Mouse (Mus musculus) adrenal gland, postnatal 0 days (tissue): Measurements from ENCODE around the gene S100a7a. TPM values are rescaled to one million over a fixed set of nuclear protein-coding genes. Genes with fewer than 3 reads are reported as not detected.

Experiments used
- polyA plus RNA-seq: library from polyadenylated mRNA; unstranded; fragments of >200 nt; fragmentation: Nextera tagmentation; extraction: Ambion mirVana; gene quantifications from 2 replicates; pipeline ENCODE4 v1.2.1, GENCODE M21; 2015

Gene S100a7a
- 0.10 and 0.22 TPM in 2 replicates for polyA plus RNA-seq

GRCm38 (mm10) chr3:90653717-90654116, at the start of gene S100a7a:
Gene S100a7a, plus strand, starts transcription at chr3:90654017.

GRCm38 (mm10) chr3:90608223-90608622, 45.6 kb upstream of the S100a7a start, which contains the start of gene S100a5:
Gene S100a5, plus strand, starts transcription at chr3:90608523.

DNA sequence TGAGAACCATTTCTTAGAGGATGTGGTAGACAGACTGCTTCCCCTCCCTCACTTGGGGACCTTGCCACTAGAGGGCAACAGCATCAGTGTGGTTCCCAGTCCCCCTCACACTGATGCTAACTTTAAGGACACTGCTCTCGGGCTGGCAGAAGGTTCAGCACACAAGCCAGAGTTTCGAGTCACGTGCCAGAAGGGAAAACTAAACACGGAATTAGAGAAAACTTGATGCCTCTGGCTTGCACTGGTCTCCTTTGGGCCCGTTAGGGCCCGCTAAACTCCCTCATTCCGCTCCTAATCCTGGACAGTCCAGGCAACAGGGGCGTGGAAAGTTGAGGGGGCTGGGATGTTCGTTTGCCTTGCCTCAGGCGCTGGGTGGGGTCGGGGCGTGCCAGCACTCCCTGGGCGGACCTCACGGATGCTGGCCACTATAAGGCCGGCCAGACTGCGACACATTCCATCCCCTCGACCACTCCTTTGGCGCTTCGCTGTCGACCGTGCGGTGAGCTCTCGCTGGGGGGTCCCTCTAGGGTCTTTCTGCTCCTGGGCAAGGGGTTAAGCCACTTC, 41.0 kb upstream of the S100a7a start, which contains the start of gene S100a6:
S100a6 (plus strand) TSS at position 155 of the 564 bp plus-strand sequence.

GRCm38 (mm10) chr3:90668846-90669245, 15.0 kb downstream of the S100a7a start, which contains the start of gene S100a8:
Gene S100a8, plus strand, starts transcription at chr3:90668978.

DNA sequence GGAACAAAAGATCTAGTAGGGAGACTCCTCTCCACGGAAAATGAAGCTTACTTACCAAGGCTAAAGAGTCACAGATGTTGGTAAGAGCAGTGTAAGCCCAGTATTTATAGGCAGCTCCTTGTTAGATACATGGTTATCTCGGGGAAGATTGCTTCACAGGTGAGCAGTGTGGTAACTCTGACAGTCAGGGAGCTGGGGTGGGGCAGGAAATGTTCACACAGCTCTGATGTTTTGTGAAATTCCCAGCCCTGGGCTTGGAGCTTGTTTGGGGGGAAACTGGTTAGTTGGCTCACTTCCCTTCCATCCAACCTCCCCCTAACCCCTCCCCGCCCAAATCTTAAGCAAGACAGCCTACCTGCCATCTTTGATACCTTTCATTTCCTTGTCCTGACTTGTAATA, 41.8 kb downstream of the S100a7a start, which contains the start of gene S100a9:
S100a9 (minus strand) TSS at position 109 of the 400 bp plus-strand sequence.

Other genes with a start within 250 kb of the S100a7a start
- gene Ints3, start 220.4 kb upstream of the S100a7a start, polyA plus RNA-seq: 15.3 and 25.4 TPM in 2 replicates
- gene Npr1, start 188.2 kb upstream of the S100a7a start, polyA plus RNA-seq: 20.6 and 53.8 TPM in 2 replicates
- gene Ilf2, start 177.9 kb upstream of the S100a7a start, polyA plus RNA-seq: 77.1 and 81.3 TPM in 2 replicates
- 90.4 and 135 TPM in 2 replicates for gene Snapin, start 163.0 kb upstream of the S100a7a start, polyA plus RNA-seq
- 74.9 and 87.8 TPM in 2 replicates for gene Chtop, start 144.5 kb upstream of the S100a7a start, polyA plus RNA-seq
- gene S100a1, start 139.6 kb upstream of the S100a7a start, polyA plus RNA-seq: 127 and 178 TPM in 2 replicates
- 73.1 and 107 TPM in 2 replicates for gene S100a13, start 139.6 kb upstream of the S100a7a start, polyA plus RNA-seq
- 0.50 and 0.77 TPM in 2 replicates for gene S100a14, start 127.2 kb upstream of the S100a7a start, polyA plus RNA-seq
- 126 and 159 TPM in 2 replicates for gene S100a16, start 116.8 kb upstream of the S100a7a start, polyA plus RNA-seq
- gene S100a3, start 93.4 kb upstream of the S100a7a start, polyA plus RNA-seq: 0.11 and 0.14 TPM in 2 replicates
- gene S100a2, start 63.8 kb upstream of the S100a7a start, polyA plus RNA-seq: not detected in 2 replicates
- not detected in 2 replicates for gene Gm42674, start 52.1 kb upstream of the S100a7a start, polyA plus RNA-seq
- 18.8 and 23.1 TPM in 2 replicates for gene S100a4, start 50.2 kb upstream of the S100a7a start, polyA plus RNA-seq
- not detected in 2 replicates for gene S100a5, start 45.5 kb upstream of the S100a7a start, polyA plus RNA-seq
- 423 and 740 TPM in 2 replicates for gene S100a6, start 41.1 kb upstream of the S100a7a start, polyA plus RNA-seq
- 251 and 562 TPM in 2 replicates for gene S100a8, start 15.0 kb downstream of the S100a7a start, polyA plus RNA-seq
- 163 and 345 TPM in 2 replicates for gene S100a9, start 41.7 kb downstream of the S100a7a start, polyA plus RNA-seq
- gene Pglyrp4, start 72.9 kb downstream of the S100a7a start, polyA plus RNA-seq: not detected in 2 replicates
- not detected in 2 replicates for gene Gm5849, start 123.9 kb downstream of the S100a7a start, polyA plus RNA-seq